Mouse (Mus musculus): ENCODE results near the gene Nudt19. TPM values are rescaled to one million over a fixed set of nuclear protein-coding genes. Genes with fewer than 3 reads are reported as not detected.
"Not testable (repeated sequence)": the region's sequence is repeated elsewhere in the genome, so short reads cannot be mapped to it uniquely, and the experiment has no call there.

Gene Nudt19
- polyA plus RNA-seq, 1 experiment from 2014 or later = 135 TPM

DNA sequence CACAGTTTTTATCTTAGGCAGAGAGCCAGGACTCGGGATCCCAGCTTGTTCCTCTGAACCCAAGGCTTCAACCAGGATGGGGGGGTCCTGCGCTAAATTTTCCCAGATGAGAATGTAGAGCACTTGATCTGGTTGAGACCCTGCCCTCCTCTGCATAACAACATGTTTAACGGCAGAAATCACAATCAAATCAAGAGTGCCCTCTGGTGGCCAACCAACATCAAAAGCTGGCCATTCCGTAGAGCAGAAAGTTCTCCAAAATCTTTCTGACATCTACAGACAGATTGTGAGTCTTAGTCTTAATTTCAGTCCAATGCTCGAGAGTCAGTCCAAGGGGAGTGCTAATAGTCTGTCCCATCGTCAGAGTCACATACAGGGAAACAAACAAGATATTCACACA lies 14.8 kb upstream of the Nudt19 start:
- not testable (repeated sequence) for H3K4me3 ChIP-seq (replicated peaks; ENCODE audit: low read depth, low read length); DNase-seq (ENCODE audit: low spot score); H3K9me3 ChIP-seq (replicated peaks; ENCODE audit: low read length); H3K9ac ChIP-seq (ENCODE audit: low read depth, low read length); H3K36me3 ChIP-seq (ENCODE audit: insufficient read depth, low read length); H3K27ac ChIP-seq; H3K27me3 ChIP-seq (ENCODE audit: insufficient read depth, low read length); H3K4me1 ChIP-seq (replicated peaks; ENCODE audit: insufficient read depth, low read length); ATAC-seq (replicated peaks; ENCODE audit: low FRiP score, low read depth); H3K4me2 ChIP-seq (ENCODE audit: low read length)
- peak; percentile 55 for TF ChIP-seq CTCF (IDR thresholded peaks at IDR 0.05; ENCODE audit: low read depth)
- WGBS = 35% methylated on average over 6 of the region's 6 CpGs

DNA sequence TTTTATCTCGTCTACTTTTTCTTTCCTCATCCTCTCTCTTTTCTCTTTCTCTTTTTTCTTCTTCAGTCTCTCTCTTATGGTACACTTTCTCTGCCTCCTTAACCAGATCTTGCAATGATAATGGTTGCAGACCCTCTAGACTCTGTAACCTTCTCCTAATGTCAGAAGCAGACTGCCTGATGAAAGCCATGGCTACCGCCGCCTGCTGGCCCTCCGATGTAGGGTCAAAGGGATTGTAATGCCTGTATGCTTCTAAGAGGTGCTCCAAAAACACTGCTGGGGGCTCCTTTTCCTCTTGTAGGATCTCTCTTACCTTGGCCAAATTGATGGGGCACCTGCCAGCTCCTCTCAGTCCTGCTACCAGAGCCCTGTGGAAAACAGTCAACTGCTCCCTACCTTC lies 13.6 kb upstream of the Nudt19 start:
- H3K4me1 ChIP-seq (replicated peaks; ENCODE audit: insufficient read depth, low read length); H3K4me2 ChIP-seq (ENCODE audit: low read length); ATAC-seq (replicated peaks; ENCODE audit: low FRiP score, low read depth); H3K9me3 ChIP-seq (replicated peaks; ENCODE audit: low read length); H3K9ac ChIP-seq (ENCODE audit: low read depth, low read length); H3K4me3 ChIP-seq (replicated peaks; ENCODE audit: low read depth, low read length); H3K36me3 ChIP-seq (ENCODE audit: insufficient read depth, low read length); DNase-seq (ENCODE audit: low spot score); H3K27ac ChIP-seq; H3K27me3 ChIP-seq (ENCODE audit: insufficient read depth, low read length): not testable (repeated sequence)
- 93% methylated on average over 4 of the region's 4 CpGs for WGBS

DNA sequence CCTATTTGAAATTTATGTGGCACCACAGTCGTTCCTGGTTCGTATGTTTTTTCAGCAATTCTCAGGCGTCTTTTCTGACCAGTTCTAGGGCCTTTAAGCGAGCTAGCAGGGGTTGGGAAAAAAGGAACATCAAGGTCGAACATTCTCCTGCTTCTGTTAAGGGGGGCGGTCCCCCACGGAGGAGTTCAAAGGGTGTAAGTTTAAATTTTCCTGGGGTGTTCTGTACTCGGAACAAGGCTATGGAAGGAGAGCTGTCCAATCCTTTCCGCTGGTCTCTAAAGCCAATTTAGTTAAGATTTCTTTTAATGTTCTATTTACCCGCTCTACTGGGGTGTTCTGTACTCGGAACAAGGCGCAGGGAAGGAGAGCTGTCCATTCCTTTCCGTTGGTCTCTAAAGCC lies 9.9 kb upstream of the Nudt19 start:
- 66% methylated on average over 13 of the region's 13 CpGs for WGBS
- H3K4me2 ChIP-seq (ENCODE audit: low read length) = not testable (repeated sequence)

DNA sequence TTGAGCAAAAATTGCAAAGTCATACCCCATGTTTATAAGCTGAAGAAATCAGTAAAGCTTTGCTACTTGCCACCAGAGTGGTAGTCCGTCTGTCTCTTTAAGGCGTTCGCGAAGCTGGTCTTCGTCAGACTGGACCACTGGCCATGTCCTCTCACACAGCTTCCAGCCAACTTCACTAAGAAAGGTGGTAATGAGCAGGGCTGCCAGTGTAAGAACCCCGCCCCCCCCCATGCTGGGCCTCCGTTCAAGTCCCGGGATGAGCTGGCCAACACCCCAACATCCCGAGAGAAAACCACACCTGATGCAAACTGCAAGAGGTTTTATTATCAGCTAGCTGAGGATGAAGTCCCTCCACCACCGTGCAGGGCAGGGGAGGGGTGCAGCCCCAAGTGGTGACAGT lies 8.8 kb upstream of the Nudt19 start:
- 82% methylated on average over 10 of the region's 10 CpGs for WGBS

More for the DNA sequence above, 9.9 kb upstream of the Nudt19 start:
- H3K9me3 ChIP-seq (replicated peaks; ENCODE audit: low read length); H3K36me3 ChIP-seq (ENCODE audit: insufficient read depth, low read length); ATAC-seq (replicated peaks; ENCODE audit: low FRiP score, low read depth); H3K9ac ChIP-seq (ENCODE audit: low read depth, low read length); H3K4me3 ChIP-seq (replicated peaks; ENCODE audit: low read depth, low read length); H3K27ac ChIP-seq; H3K27me3 ChIP-seq (ENCODE audit: insufficient read depth, low read length); DNase-seq (ENCODE audit: low spot score); H3K4me1 ChIP-seq (replicated peaks; ENCODE audit: insufficient read depth, low read length): not testable (repeated sequence)

DNA sequence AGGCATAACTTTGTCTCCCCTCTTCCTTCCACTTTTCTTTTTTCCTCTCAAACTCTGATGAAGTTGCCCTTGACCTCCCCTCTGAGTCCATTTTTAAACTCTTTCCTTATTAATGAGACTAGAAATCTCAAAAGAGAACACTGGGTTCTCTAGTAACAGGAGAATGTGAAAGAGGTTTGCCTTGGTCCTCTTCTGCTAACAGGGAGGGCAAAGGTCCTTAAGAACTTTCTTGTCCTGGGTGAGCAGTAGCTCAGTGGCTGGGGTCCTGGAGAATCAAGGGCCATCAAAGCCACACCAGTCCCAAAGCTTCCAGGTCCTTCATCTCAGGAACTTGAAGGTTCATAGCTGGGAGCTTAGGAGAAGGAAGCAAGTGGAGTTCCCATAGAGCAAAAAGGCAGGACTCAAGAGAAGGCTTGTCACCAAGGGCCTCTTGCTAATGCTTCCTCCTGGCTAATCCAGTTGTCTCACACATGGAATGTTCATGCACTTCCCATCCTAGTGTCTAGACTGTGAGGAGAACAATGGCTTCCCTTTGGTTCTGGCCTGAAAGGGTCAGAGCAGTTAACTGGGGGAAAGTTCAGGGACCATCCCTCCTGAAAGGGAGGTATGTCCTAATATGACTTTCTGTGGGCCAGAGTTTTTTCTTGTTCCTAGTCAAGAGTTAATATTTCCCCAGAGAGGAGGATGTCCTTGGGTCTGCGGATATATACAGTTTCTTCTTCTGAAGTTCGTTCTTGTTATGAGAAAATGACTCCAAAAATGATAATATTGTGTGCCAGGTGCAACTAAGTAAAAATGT lies 8.2 kb upstream of the Nudt19 start:
- WGBS = 85% methylated on average over 2 of the region's 2 CpGs
- no peak for TF ChIP-seq CTCF (IDR thresholded peaks at IDR 0.05; ENCODE audit: low read depth)
- no peak overlapping the region for H3K27ac ChIP-seq
- no peaks in the 10 kb centered on the region for H3K4me1 ChIP-seq (replicated peaks; ENCODE audit: insufficient read depth, low read length)
- H3K9me3 ChIP-seq (replicated peaks; ENCODE audit: low read length) = no peaks in the 10 kb centered on the region
- no peak for ATAC-seq (replicated peaks; ENCODE audit: low FRiP score, low read depth)
- H3K4me3 ChIP-seq (replicated peaks; ENCODE audit: low read depth, low read length) = no peak overlapping the region
- DNase-seq (ENCODE audit: low spot score) = no peak
- H3K27me3 ChIP-seq (ENCODE audit: insufficient read depth, low read length) = no peaks in the 10 kb centered on the region
- no peak overlapping the region for H3K4me2 ChIP-seq (ENCODE audit: low read length)
- no peaks in the 10 kb centered on the region for H3K36me3 ChIP-seq (ENCODE audit: insufficient read depth, low read length)
- H3K9ac ChIP-seq (ENCODE audit: low read depth, low read length) = no peak overlapping the region

More for the DNA sequence above, 8.8 kb upstream of the Nudt19 start:
- not testable (repeated sequence) for H3K36me3 ChIP-seq (ENCODE audit: insufficient read depth, low read length); H3K4me2 ChIP-seq (ENCODE audit: low read length); ATAC-seq (replicated peaks; ENCODE audit: low FRiP score, low read depth); H3K4me1 ChIP-seq (replicated peaks; ENCODE audit: insufficient read depth, low read length); H3K4me3 ChIP-seq (replicated peaks; ENCODE audit: low read depth, low read length); DNase-seq (ENCODE audit: low spot score); H3K27ac ChIP-seq; H3K9me3 ChIP-seq (replicated peaks; ENCODE audit: low read length); H3K9ac ChIP-seq (ENCODE audit: low read depth, low read length); H3K27me3 ChIP-seq (ENCODE audit: insufficient read depth, low read length)

GRCm38 (mm10) chr7:35563071-35563470 lies 7.0 kb upstream of the Nudt19 start:
- no peak for ATAC-seq (replicated peaks; ENCODE audit: low FRiP score, low read depth)
- WGBS = 69% methylated on average over 11 of the region's 11 CpGs
- DNase-seq (ENCODE audit: low spot score) = no peak

GRCm38 (mm10) chr7:35559838-35560237 lies 3.7 kb upstream of the Nudt19 start:
- no peak overlapping the region for H3K9ac ChIP-seq (ENCODE audit: low read depth, low read length)
- TF ChIP-seq CTCF (IDR thresholded peaks at IDR 0.05; ENCODE audit: low read depth) = no peak
- WGBS = 96% methylated on average over 3 of the region's 3 CpGs
- H3K27ac ChIP-seq = no peak overlapping the region
- H3K4me1 ChIP-seq (replicated peaks; ENCODE audit: insufficient read depth, low read length) = no peaks in the 10 kb centered on the region
- no peak overlapping the region for H3K4me3 ChIP-seq (replicated peaks; ENCODE audit: low read depth, low read length)
- no peaks in the 10 kb centered on the region for H3K27me3 ChIP-seq (ENCODE audit: insufficient read depth, low read length)
- ATAC-seq (replicated peaks; ENCODE audit: low FRiP score, low read depth) = no peak
- no peak for DNase-seq (ENCODE audit: low spot score)
- no peak overlapping the region for H3K4me2 ChIP-seq (ENCODE audit: low read length)
- H3K9me3 ChIP-seq (replicated peaks; ENCODE audit: low read length) = no peaks in the 10 kb centered on the region
- H3K36me3 ChIP-seq (ENCODE audit: insufficient read depth, low read length) = no peaks in the 10 kb centered on the region

More at GRCm38 (mm10) chr7:35563071-35563470, 7.0 kb upstream of the Nudt19 start:
- Histone ChIP-seq H3K4me3 (replicated peaks; ENCODE audit: low read depth, low read length) (no peak overlapping the region), H3K4me1 (replicated peaks; ENCODE audit: insufficient read depth, low read length) (no peaks in the 10 kb centered on the region), H3K4me2 (ENCODE audit: low read length) (no peak overlapping the region), H3K36me3 (ENCODE audit: insufficient read depth, low read length) (no peaks in the 10 kb centered on the region), H3K27ac (no peak overlapping the region), H3K27me3 (ENCODE audit: insufficient read depth, low read length) (no peaks in the 10 kb centered on the region), H3K9ac (ENCODE audit: low read depth, low read length) (no peak overlapping the region), H3K9me3 (replicated peaks; ENCODE audit: low read length) (no peaks in the 10 kb centered on the region)
- no peak for TF ChIP-seq CTCF (IDR thresholded peaks at IDR 0.05; ENCODE audit: low read depth)
